Mouse (Mus musculus) CD4-positive naive resting alpha-beta T cell, adult 76 days (primary cell): ENCODE data around the gene Olfr1302. TPM values are rescaled to one million over a fixed set of nuclear protein-coding genes. Genes with fewer than 3 reads are reported as not detected.

Source experiments
- total RNA-seq: library from RNA; stranded (reverse); gene quantifications from one replicate; pipeline ENCODE4 v1.2.4, GENCODE M21; 2023

The Olfr1302 gene
- total RNA-seq, result not detected

GRCm38 (mm10) chr2:111777129-111777528 is at the start of gene Olfr1302:
TSS of gene Olfr1302 (plus strand) at chr2:111777429.

GRCm38 (mm10) chr2:111750706-111751105 is 26.5 kb upstream of the Olfr1302 start, which contains the start of gene Olfr1301:
TSS of gene Olfr1301 (plus strand) at chr2:111751006.

GRCm38 (mm10) chr2:111820240-111820639 is 43.0 kb downstream of the Olfr1302 start, which contains the start of gene Olfr1303:
TSS of gene Olfr1303 (minus strand) at chr2:111820340.

Other genes starting within 250 kb of the Olfr1302 start
- not detected for gene Olfr1294, start 237.1 kb upstream of the Olfr1302 start, total RNA-seq
- not detected for gene Olfr1295, start 207.7 kb upstream of the Olfr1302 start, total RNA-seq
- not detected for gene Olfr1297, start 150.9 kb upstream of the Olfr1302 start, total RNA-seq
- gene Olfr1298, start 128.2 kb upstream of the Olfr1302 start, total RNA-seq, result not detected
- not detected for gene Olfr1299, start 116.0 kb upstream of the Olfr1302 start, total RNA-seq
- gene Olfr1301, start 26.4 kb upstream of the Olfr1302 start, total RNA-seq, result not detected
- gene Olfr1303, start 42.9 kb downstream of the Olfr1302 start, total RNA-seq, result not detected
- not detected for gene Olfr1305, start 99.7 kb downstream of the Olfr1302 start, total RNA-seq
- not detected for gene Olfr1306, start 138.8 kb downstream of the Olfr1302 start, total RNA-seq
- 0.12 TPM for gene Olfr1307, start 172.0 kb downstream of the Olfr1302 start, total RNA-seq
- not detected for gene Olfr1308, start 187.5 kb downstream of the Olfr1302 start, total RNA-seq
- gene Olfr1309, start 212.9 kb downstream of the Olfr1302 start, total RNA-seq, result not detected
- not detected for gene Olfr1310, start 235.3 kb downstream of the Olfr1302 start, total RNA-seq
- not detected for gene Olfr1311, start 247.0 kb downstream of the Olfr1302 start, total RNA-seq